Mouse (Mus musculus): ENCODE data around the gene Kcnj10. TPM values are rescaled to one million over a fixed set of nuclear protein-coding genes. Genes with fewer than 3 reads are reported as not detected.

The Kcnj10 gene
- 0.61 TPM for total RNA-seq (2023)

DNA sequence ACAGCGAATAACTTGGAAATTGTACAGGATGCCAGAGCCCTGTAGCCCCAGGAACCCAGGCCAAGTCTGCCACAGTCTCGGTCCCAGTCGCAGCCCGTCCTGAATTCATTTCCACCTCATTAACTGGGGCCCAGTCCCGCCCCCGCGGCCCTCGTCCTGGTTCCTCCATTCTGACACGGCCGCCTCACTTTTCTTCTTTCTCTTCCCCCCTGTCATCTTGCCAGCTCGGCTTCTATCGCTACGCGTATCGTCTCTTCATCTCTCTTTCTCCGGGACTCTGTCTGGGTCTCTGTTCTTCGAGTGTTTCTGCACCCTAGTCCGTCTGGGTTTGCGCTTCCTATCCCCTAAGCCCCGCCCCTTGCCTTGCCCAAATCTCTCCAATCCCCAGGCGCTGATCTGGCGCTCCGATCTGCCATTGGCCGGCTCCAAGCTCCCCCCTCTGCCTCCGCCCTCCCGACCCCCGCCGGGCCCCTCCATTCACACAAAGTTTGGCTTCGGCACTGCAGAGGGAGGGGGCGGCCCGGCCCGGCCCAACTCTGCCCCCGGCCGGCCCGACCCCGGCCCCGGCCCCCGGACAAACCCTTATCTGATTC is at the start of gene Kcnj10:
TSS of gene Kcnj10 (plus strand) at position 482 of the 593 bp plus-strand sequence.

DNA sequence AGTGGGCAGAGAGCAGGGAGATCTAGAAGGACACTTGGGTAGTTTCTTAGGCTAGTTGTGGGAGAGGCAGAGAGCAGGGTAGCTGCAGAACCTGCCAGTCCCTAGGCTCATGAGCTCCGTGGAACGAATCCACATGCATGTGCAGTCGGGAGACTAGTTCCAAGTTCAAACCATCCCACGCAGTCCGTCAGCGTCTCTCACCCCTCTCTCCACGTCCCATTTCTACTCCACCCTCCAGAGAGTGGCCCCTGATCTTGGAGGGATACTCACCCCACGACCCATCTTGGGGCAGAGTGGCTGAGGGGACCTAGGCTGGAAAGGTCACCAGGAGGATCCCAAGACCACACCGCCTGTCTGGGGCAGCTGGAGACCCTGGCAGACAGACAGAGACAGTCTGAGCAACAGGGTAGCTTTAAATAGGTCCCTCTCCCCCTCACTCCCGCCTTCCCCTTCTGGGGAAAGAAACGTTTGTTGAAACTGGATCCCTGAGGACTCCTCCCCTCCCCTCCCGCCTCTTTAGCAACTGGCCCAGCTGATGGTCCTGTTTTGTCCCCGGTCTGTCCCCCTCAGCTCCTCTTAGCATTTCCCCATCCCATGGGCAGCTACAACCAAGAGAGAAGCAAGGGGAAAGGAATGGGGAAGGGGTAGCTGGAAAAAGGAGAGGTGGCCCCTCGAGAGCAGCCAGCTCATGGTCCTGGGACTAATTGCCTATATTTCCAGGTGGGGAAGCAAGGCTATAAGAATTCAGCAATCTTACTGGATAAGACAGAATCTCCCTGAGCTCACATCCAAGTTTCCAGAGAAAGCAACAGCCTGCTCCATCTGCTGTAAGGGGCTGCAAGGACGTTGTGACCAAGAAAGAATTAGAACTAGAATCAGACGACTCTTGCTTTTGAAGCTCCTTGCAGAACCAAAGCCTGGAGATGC is 43.1 kb upstream of the Kcnj10 start, which contains the start of gene Atp1a2:
TSS of gene Atp1a2 (minus strand) at position 454 of the 927 bp plus-strand sequence.

GRCm38 (mm10) chr1:172329131-172329530 is 11.9 kb upstream of the Kcnj10 start, which contains the start of gene Kcnj9:
Gene Kcnj9, minus strand, starts transcription at chr1:172329318.

GRCm38 (mm10) chr1:172376198-172376667 is 35.2 kb downstream of the Kcnj10 start, which contains the start of gene Pigm:
Gene Pigm, plus strand, starts transcription at chr1:172376546.

Other genes starting within 250 kb of the Kcnj10 start
- 48.9 TPM for gene Pex19, start 214.5 kb upstream of the Kcnj10 start, total RNA-seq (2023)
- 111 TPM for gene Dcaf8, start 193.1 kb upstream of the Kcnj10 start, total RNA-seq (2023)
- gene Pea15a, start 134.4 kb upstream of the Kcnj10 start, total RNA-seq (2023): 64.3 TPM
- gene Casq1, start 121.3 kb upstream of the Kcnj10 start, total RNA-seq (2023): not detected
- not detected for gene Atp1a4, start 82.8 kb upstream of the Kcnj10 start, total RNA-seq (2023)
- 17.3 TPM for gene Igsf8, start 79.6 kb upstream of the Kcnj10 start, total RNA-seq (2023)
- gene Atp1a2, start 43.1 kb upstream of the Kcnj10 start, total RNA-seq (2023): not detected
- 0.12 TPM for gene Kcnj9, start 11.9 kb upstream of the Kcnj10 start, total RNA-seq (2023)
- 30.1 TPM for gene Pigm, start 35.3 kb downstream of the Kcnj10 start, total RNA-seq (2023)
- gene Slamf9, start 134.1 kb downstream of the Kcnj10 start, total RNA-seq (2023): not detected
- gene Igsf9, start 140.6 kb downstream of the Kcnj10 start, total RNA-seq (2023): 1.6 TPM
- 306 TPM for gene Tagln2, start 158.8 kb downstream of the Kcnj10 start, total RNA-seq (2023)
- gene Cfap45, start 179.6 kb downstream of the Kcnj10 start, total RNA-seq (2023): 0.61 TPM
- gene Vsig8, start 214.7 kb downstream of the Kcnj10 start, total RNA-seq (2023): not detected
- 0.70 TPM for gene Slamf8, start 249.4 kb downstream of the Kcnj10 start, total RNA-seq (2023)